Mouse (Mus musculus): ENCODE results near the gene Cldn10.

The Cldn10 gene

DNA sequence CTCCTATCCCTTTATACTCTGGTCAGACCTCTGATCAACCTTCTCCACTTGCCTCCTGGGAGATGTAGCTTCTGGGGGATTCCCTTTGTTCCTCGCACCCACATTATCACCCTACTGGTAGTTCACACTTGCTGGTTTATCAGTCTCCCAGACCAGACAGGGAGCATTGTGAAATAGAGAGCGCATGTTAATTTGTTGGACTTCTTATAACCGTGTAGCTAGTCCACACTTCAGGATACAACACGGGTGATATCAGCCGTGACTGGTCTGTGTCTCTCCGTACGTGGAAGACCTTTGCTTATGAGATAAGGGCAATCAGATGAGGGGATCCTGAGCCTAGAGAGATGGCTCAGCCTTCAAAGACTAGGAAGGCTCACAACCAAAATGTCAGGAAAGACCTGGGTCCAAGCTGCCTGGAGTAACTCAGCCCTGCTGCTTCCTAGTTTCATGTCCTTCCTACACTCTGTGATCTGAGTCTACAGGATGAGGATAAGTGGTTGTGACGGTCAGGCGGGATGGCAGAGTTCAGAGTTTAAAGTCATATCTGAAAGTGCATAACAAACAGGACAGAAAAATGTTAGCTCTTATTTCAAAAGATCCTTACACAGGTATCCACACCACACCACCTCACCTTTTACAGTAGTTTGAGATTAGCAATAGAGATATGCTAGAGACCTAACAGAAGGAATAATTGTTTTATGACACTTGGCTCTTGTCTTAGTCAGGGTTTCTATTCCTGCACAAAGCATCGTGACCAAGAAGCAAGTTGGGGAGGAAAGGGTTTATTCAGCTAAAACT is 78.5 kb downstream of the Cldn10 start:
- DNase-seq: no peak

DNA sequence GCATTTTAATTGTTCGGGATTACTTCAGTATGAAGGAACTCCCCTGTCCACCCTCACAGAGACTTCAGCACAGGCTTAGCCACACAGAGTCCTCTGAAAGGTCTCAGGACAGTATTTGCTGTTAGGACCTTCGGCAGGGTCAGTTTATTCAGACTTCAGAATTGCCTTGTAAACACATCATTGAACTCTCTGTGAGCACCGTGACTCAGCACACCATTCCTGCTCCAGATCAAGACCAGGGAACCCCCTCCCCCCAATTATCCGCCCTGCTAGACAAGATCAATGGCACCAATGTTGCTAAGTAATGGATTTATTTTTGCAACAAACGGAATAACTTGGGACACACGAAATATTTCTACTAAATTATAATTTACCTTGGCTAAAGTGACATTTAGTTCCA is 79.7 kb downstream of the Cldn10 start:
- DNase-seq: no peak

DNA sequence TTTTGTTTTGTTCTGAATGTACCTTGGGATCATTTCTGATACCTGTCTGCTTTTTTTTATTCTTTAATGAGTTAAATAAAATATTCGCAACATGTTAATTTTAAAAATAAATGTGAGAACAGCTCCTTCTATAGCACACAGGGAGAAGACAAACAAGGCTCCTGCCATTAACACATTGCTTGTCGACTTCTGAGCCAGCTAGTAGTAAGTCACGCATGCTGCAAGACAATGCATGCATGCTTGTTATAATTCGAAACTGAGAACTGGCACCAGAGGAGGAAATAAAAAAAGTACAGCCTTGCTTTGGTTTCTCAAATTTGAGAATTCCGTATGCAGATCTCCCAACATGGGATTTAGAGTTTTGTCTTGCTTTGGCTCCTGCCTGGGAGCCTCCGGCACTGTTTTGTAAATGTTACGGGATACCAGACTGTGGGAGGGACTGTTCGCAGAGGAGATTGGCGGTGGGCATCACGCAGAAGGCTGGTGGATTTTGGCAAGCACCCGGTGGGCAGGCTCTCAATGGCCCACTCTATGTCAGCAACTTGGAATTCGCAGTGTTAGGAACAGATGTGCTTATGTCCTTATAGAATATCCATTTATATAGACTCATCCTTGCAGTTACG is 80.5 kb downstream of the Cldn10 start:
- no peak for DNase-seq

DNA sequence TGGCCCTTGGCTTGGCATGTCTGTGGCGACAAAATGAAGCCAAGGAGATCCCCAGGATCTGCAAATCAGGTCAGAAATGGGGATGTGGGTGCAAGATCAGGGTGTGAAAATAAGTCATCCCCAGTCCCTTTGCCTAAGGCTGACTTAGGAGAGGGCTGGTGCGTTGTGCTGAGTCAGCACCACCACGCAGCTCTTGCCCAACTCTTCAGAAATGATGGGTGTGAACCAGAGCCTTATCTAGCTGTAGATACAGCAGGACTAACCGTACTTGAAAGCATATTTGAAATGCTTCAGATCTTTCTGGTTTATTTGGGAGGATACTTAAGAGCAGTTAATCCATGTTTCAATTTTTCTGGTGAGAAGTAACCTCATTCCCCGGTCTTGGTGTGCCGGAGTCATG is 82.0 kb downstream of the Cldn10 start:
- DNase-seq: no peak

DNA sequence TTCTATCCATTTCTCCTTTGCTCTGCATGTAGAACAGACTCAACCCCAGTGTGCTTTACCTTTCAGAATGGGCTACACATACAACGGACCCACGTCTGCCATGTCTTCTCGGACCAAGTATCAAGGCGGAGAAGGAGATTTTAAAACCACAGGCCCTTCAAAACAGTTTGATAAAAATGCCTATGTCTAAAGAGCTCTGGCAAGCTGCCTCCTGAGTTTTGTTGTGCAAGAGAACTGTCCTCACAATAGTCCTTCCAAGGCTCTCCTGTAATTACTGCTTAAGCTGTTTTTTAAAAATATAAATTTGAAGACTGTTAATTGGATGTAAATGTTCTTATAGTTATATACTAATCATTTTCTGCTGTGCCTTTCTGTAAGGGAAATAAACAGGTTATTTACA is 86.4 kb downstream of the Cldn10 start:
- no peak for DNase-seq

DNA sequence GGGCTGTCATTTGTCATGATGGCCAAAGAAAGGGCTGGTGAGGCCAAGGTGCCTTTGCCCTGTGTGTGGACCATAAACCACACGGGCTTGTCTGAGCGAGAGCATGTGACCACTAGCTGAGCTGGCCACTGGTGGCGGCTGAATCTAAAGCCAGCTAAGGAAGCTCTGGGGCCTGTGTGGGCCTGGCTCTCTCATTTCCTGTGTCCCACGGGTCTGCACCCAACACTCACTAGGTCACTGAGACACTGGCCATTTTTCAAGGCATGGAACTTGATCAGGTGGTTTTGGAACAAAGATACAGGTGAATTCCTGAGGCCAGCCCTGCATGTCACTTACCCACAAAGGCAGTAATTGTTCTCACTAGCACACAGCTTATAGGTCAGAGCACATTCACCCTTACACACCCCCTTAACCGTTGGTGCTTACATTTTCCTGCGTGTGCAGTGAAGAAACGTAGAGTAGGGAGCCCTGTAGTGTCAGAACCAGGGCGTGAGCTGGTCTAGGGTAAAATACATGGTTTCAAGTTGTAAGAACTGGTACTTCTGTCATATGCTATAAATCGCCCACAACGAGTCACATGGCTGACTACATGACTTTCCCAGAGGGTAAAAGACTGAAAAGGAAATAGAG is 87.2 kb downstream of the Cldn10 start:
- DNase-seq: no peak

DNA sequence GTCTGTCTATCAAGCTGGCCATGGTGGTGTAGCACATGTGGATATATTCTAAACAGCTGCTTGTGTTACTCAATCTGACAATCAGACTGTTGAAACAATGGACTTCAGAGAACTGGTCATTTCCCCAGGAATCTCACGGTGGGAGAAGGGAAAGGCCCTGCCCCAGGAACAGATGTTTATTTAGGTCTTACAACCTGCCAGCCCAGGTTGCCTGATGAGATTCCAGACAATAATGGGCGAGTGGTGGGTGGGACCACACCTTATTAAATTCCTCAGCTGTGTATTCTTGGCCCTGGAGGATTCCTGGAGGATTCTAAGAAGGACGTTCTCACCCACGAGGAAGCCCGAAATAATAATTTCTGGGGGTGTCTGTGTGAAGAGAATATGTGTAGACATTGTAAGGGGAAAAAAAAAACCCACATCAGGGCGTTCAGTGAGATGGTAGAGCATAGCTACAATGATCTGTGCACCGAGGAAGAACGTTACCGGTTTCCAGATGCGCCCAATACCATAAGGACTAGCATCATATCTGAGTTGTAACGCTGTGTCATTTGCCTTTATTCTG is 90.7 kb downstream of the Cldn10 start:
- DNase-seq: no peak

DNA sequence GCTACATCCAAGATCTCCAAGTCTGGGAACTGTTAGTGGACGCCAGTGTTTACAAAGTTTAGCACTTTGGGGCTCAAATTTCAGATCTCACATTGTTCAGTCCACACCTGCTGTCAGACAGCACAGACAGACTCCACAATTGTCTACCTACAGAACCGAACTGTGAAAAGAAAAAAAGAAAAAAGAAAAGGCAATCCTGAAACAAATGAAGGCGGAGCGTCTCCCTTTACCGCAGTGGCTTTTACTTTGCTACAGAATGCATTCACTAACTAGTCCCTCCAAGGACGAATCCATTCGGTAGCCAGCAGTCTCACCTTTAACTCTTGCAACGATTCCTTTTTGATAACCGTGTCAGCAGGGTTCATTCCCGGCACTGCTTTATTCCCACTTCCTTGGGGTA is 93.0 kb downstream of the Cldn10 start:
- DNase-seq: no peak

DNA sequence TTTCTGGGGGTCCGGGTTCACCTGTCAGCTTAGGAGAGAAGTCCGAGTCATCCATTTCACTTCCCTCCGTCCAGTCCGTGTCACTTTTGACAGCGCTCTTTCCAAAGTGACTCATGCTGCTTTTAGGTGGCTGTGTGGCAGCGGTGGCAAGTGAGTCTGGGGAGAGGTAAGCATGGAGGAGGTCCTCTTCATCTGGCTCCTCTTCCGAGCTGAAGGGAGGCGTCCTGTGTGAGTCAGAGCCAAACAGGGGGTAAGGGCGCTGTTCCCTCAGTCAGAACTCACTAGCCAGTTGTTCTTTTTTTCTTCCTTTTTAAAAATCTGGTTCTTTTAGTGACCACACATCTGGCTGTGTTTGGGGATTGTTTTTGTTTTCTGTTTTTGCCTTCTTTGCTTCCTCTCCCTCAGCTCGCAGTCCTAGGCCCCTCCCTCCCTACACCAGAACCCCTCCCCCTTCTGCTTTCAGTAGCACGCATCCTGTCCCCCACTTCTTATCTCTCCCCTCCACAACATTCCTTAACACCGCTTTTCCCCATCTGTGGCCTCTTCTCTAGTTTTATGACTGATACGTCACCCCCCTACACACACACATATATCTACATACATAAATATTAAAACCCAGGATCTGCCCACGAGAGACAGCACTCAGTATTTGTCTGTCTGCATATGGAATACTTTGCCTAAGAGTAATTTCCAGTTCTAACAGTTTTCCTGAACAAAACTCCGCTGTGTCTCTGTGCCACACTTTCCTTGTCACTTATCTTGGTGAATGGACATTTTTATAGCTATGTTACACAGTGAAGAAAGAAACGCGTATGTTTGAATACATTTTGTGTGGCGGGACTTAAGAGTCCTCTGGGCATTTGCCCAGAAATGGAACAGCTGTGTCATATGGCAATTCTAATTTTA is 95.9 kb downstream of the Cldn10 start:
- DNase-seq: no peak

DNA sequence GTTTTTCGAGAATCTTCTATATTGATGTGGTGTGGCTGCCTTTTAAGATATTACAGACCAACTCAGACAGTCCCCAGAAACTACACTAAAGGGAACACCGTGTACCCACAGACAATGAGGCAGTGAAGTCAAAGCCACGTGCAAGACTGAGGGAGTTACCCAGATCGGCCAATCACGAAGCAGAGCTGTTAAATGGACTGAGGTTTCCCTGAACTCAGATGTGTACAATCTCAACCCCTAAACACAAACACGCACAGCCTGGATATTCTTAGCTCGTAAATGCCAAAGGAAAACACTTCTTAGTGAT is 96.5 kb downstream of the Cldn10 start:
- DNase-seq: no peak

DNA sequence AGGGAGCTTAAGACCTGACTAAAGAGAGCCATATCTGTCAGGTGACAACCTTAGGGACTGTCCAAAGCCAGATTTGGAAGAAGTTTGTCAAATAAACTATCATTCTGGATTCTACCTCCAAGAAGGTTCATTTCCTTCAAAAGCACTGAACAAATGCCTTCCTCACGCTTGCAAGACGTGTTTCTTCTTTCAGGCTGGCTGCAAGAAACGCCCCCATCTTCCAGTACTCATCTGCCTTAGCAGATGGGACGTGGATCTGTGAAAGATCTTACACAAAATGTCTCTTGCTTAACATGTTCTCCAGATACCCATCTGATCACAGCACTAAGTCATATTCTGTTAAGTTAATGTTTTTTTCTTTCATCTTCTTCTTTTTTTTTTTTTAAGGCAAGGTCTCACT is 102.4 kb downstream of the Cldn10 start:
- no peak for DNase-seq

DNA sequence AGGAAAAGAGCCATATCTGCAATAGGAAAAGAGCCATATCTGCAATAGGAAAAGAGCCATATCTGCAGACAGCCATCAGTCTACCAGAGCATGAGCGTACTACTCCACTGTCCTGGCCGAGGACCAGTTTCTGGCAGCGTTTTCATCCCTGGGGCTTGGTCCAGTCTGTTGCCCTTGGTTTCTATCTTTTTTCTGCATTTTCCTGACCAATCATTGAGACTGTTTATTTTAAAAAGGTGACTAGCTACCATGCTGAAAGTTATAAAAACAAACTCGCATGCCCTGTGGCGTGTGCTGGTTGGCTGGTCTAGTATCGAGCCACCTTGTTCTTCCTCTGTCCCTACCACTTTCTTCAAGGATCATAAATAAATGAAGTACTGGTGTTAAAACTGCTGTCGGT is 107.5 kb downstream of the Cldn10 start:
- DNase-seq: no peak

DNA sequence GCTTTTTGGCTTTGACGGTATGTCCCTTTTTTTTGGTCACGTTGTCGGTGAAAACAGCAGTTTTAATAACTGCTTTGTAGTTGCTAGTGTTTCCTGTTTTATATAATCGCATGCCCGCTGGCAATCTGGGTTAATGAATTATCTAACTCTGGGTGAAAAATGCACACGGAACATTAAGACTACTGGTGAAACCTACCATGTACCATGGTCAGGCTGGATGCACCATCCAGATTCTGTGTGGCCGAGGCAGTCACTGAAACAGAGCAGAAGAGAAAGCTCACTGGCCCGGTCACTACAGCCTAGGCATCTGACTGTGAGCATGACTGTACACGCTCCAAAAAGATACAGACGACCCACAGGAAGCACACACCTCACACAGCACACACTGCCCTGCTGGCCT is 107.9 kb downstream of the Cldn10 start:
- no peak for DNase-seq

DNA sequence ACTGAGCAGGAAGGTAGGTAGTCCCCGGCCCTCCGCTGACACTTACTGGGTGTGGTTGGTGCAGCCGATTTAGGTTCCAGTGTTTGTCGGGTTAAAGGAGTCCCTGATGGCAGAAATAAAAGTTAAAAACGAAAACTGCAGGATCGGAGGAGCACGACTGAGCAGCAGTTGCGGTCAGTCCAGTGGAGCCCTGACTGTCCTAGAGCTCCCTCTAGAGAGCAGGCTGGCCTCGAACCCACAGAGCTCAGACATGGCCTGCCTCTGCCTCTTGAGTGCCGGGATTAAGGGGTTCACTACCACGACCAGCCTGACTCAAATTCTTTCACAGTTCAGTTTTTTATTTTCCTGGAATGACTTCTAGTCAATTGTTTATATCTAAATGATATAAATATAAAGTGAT is 112.2 kb downstream of the Cldn10 start:
- no peak for DNase-seq

DNA sequence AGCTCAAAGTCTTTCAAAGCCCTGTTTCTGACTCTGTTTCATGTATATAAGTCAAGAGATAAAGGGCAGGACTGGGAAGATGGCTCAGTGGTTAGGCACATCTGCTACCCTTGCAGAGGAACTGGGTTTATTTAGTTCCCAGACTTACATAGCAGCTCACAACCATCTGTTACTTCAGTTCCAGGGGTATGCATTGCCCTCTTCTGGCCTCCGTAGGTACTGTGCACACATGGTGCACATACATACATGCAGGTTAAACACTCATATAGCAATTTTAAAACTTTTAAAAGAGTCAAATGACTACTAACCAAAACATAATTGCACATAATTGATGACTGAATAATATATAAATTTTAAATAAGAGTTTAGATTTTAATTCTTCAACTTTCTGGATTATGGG is 113.2 kb downstream of the Cldn10 start:
- no peak for DNase-seq

DNA sequence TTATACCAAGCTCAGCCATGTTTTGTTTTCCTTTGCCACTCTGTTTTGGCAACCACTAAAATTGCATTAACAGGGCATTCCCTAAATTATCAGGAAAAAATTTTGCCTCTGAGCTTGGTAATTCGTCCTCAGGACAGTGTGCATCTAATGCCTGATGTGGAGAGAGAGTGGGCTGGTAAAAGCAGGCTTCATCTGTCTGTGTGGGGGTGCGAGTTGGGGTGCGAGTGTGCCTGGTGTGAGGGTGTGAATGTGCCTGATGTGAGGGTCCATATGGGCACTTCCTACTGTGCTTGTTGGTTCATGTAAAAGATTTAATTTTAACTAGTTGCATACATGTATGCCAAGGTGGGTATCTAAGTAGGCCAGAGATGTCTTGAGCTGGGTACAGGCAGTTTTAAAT is 115.7 kb downstream of the Cldn10 start:
- DNase-seq: no peak

DNA sequence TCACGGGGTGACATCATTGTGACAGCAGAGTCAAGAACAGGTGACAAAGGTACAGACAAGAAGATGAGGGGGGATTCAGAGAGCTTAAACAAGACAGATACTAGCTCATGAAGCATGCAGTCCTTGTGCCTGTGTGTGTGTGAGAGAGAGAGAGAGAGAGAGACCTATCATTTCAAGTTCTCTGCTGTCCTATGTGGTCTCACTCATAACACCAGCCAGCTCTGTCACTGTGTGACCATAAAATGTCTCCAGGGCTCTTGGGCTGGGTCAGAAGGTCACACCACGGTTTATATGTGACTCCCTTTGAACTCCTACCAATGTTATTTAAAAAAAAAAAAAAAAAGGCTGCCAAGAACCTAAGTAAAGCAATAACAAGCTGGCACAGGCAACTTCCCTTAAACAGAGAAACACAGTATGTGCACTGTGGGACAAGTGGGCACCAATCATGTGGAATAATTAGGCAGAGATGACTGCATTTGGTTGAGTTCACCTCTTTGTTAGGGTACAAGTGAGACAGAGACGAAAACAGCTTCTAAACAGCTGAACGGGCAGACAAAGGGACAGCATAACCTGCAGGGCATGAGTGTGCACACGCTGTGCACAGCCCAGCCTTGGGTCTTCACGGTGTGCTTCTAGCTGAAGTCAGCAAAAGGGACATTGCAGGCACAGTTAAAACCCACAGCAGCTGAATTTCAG is 116.3 kb downstream of the Cldn10 start:
- DNase-seq: no peak

DNA sequence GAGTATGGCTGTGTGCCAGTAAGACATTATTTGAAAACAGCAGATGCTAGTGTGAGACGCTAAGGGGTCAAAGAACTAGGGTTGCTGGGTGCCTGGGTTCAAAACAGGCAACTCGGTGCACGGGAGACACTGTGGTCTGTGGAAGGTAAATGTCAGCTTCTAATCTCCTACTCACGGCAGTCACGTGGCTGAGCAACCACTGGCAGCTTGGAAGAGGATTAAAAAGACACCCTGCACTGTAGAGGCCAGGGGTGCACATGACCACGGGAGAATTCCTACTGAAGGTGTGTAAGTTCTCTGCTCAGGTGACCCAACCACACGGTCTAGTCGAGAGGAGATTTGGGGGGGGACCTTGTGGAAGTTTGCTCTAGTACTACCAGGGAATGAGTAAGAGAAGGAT is 119.9 kb downstream of the Cldn10 start:
- no peak for DNase-seq

DNA sequence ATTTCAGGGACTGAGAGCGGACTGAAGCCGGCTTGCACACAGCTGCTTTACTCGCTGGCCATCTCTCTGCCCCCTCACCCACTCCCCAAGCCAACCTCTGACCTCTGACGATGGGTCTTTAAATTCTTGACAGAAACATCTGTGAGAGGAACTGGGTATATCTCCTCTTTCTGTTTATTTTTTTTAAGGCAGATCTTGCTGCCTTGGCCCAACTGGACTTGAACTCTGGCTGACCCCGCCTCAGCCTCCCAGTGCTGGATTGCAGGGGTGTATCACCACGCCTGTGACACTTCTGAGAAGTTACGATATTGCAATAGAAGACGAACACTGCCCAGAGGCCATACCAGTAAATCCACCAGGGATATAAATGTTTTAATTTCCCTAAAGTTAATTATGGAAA is 122.2 kb downstream of the Cldn10 start:
- DNase-seq: no peak

DNA sequence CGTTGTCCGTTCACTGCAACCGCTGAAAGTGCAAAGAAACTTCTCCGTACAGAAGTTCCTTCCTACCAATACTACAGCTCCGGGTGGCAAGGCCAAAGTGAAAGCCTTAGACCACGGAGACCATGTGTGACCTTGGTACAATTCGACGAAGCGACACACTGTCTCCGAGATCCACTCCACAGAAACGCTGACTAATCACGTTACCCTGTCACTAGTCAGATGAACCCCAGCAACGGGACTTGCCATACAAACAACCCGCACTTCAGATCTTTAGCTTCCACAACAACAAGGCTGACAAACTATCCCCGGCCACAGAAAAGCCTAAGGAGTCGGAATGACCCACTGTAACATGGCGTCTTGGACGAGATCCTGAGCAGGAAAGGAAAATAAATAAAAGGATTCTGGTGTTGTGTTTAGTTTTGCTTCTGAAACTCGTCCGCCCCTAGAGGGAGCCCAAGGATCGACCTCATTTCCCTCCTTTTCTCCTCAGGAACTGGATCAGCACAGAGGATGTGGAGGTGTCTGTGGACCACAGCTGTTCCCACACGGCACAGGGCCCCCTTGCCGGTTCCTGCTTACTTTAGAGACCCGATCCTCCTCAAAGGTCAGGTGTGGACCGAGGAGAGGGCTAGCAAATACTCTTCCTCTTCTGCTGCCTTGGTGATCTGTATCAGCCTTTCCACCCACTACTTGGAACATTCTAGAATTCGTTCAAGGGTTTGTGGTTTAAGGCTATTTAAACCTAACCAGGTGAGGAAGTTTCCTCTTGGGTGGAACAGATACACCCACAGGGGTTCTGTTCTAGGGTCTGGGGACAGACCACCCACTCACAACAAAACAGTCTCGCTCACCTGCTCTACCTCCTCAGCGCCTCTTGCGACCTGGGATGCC is 122.9 kb downstream of the Cldn10 start:
- peak; percentile 36 for DNase-seq

DNA sequence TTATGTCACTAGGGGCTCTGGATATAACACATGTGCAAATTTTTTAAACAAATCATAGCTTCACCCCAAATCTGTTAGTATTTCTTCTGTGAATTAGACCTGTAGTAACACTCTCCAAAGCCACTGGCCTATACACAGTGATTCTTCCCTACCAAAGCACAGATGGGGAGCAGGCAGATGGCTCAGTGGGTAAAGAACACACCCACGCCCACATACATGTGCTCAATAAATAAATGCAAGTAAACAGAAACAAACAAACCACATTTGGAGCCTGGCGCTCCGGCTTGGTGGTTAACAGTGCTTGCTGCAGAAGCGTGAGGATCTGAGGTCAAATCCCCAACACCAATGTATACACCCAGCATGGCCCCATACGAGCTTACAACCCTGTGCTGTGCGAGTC is 123.8 kb downstream of the Cldn10 start:
- no peak for DNase-seq

DNA sequence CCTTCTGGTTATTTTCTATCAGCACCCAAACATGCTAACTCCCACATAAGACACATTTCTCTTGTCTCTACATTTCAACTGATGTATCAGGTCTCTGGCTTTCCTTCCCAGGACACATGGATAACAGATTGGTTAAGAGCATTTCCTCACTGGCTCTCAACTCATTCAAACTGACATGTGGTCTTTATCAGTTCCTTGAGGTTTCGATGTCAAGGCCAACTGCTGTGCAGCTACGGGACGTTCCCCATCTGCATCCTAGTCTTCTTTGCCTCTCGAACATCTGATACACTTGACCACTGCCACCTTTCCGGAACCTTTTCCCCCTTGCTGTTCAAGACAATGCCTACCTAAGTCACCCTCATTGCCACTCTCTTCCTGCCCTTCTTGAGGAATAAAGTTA is 125.9 kb downstream of the Cldn10 start:
- DNase-seq: no peak
